Mouse (Mus musculus) heart, postnatal 14 days (tissue): ENCODE results near the gene Foxp1. TPM values are rescaled to one million over a fixed set of nuclear protein-coding genes. Genes with fewer than 3 reads are reported as not detected.

Source experiments
- DNase-seq, 2 experiments: peaks; one replicate each; pipeline ENCODE4 v3.0.0; 2021 to 2022
- intact Hi-C: fragments of 180-260 bp; cut with DNase I; formaldehyde crosslinking; loops from one replicate; pipeline ENCODE4 v1.15.1; 2025
- total RNA-seq, 2 experiments: library from RNA; stranded (reverse); gene quantifications; 2 replicates each; pipeline ENCODE4 v1.2.3; 2021

The Foxp1 gene
- total RNA-seq, 2 experiments from 2014 or later = 38.5 to 53.2 TPM

GRCm38 (mm10) chr6:99274667-99275066, 247.9 kb downstream of the Foxp1 start:
- intact Hi-C loops = no loop called here
- no peak for DNase-seq

GRCm38 (mm10) chr6:99274222-99274621, 248.3 kb downstream of the Foxp1 start:
- intact Hi-C loops = no loop called here
- DNase-seq = no peak

DNA sequence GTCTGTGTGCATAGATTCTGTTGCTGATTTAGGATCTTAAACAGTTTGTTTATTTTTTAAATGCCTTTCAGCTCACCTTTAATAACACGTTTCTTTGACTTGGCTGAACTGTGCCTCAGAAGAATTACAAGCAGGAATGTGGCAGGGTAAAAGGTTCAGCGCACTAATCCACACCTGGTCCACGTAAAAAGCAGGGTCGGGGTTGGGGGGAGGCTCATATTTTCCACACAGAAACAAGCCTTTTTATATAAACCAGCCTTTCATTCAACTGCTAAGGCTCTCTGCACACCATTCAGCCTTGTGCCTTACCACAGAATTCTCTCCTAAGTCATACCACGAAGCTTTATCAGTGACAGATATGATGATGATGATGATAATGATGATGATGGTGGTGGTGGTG, 249.3 kb downstream of the Foxp1 start:
- DNase-seq = no peak
- intact Hi-C loops = no loop called here

DNA sequence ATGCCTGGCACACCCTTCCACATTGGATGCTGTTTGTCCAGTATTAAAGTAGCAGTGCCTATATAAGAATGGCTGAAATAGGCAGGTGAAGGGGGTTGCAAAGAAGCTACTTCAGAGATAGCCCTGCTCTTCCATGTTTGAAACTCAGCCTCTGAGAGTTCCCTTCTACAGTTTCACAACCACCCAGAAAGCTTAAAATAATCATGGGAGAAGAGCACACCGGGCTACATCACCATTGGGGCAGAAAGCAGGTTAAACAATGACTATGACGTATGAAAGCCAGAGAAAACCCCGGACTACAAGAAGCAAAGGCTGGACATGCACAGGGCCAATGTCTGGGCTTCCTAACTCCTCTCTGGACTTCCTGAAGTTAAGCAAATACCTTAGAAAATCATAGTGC, 250.3 kb downstream of the Foxp1 start:
- no peak for DNase-seq
- intact Hi-C loops = no loop called here

- no peak for DNase-seq
- intact Hi-C loops = no loop called here
Observed at GRCm38 (mm10) chr6:99271741-99272140, 250.8 kb downstream of the Foxp1 start.

DNA sequence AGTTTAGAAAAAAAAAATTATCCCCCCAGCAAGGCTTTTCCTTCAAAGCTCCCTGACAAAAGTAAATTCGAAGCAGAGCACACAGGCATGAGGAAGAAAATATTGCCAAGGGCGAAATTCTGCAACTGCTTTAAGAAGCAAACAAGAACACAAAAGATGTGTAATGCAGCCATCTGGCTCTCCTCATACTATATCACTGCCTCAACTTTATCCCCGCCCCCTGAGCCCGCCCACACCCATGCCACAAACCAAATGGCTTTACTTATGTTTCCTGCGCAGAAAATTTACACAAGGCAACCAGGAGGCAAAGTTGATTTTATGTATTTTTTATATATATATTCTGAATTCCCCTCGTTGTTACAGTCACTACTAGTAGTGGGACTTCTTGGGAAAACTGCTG, 252.6 kb downstream of the Foxp1 start:
- intact Hi-C loops = loop anchor here (5.0 to 10.0 kb wide), 4 partner anchors 67 to 745 kb away; partner anchors contain the start of gene Foxp1
- DNase-seq = no peak

DNA sequence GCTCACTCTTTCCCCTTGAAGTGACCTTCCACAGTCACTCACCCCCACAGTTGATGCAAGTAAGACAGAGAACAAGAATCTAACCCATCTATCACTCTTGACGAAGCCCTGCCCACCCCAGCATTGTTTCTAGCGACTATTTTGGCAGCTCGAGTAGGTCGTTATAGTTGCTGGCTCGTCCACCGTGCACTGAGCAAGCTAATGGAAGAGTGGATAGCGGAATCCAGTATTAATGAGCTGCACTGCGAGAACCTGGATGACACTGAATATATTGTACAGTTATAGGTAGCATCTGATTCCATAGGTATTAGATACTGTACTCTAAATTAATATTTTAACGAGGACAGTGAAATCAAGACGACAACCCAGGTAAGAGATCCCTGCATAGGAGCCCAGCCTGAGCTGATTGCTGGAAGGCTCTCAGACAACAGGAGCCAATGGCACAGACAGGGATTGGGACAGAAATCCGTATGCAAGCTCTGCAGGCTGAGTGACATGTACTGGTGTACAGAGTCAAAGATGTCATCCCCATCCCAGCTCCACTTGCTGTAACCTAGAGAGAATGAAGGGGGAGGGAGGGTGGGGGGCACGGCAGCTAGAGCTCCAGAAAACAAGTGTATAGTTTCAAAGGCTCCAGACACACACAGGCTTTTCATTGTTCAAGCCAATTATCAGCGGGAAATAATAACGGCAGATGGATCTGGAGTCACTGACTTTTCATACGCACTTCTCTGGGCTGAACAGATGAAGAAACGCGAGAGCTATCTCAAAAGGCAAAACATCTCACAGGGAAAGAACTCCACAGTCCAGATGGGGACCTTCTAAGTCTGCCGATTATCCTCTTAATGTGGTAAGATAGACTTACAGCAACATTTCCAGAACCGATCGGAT, 254.1 kb downstream of the Foxp1 start:
- intact Hi-C loops = loop anchor here (5.0 to 10.0 kb wide), 4 partner anchors 69 to 744 kb away; partner anchors contain the start of gene Foxp1
- DNase-seq = no peak

DNA sequence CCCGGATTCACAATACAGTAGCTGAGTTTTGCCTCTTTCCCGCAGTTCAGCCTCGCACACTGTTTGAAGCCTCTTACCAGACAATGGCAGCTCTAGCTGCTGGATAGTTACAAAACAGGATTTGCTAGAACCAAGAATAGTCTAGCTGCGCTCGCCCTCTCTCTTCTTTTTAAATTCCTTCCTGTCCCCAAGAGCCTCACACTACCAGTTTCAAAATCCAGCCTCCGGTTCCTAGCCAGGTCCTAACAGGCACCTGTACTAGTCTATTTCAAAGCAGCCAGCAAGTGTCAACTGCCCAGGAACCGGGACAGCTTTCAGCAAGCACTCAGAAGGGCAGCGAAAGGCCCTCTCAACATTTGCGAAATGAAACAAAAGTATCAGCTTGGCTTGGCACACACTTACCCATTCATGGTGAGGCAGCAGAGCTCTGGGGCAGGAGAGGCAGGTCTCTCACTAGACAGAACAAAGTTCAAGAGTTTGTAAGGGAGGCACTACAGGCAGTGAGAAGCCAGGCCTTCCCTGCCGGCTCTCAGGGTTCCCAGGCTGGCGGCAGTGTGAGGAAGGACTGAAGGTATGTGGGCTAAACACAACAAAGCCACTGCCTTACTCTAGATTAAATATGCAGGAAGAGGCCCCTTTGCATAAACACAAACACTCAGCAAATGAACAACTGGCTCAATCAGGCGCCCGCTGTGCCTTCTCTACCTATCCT, 256.4 kb downstream of the Foxp1 start:
- DNase-seq = peak; percentile 9 to 27
- intact Hi-C loops = loop anchor here (5.0 to 10.0 kb wide), 4 partner anchors 71 to 741 kb away; partner anchors contain the start of gene Foxp1

- no peak for DNase-seq
- intact Hi-C loops = loop anchor here (5.0 to 10.0 kb wide), 4 partner anchors 72 to 740 kb away; partner anchors contain the start of gene Foxp1
Observed at GRCm38 (mm10) chr6:99265173-99265572, 257.3 kb downstream of the Foxp1 start.

- intact Hi-C loops = loop anchor here (5.0 to 10.0 kb wide), 4 partner anchors 73 to 740 kb away; partner anchors contain the start of gene Foxp1
- DNase-seq = no peak
Observed at GRCm38 (mm10) chr6:99264192-99265093, 258.1 kb downstream of the Foxp1 start.

GRCm38 (mm10) chr6:99263886-99264185, 258.7 kb downstream of the Foxp1 start:
- intact Hi-C loops = loop anchor here (10.0 kb wide), 1 partner anchor 739 kb away; no protein-coding TSS in a partner anchor
- DNase-seq = peak in 1 of 2 experiments; percentile 27

- DNase-seq = no peak
- intact Hi-C loops = loop anchor here (10.0 kb wide), 1 partner anchor 738 kb away; no protein-coding TSS in a partner anchor
Observed at GRCm38 (mm10) chr6:99263061-99263885, 259.2 kb downstream of the Foxp1 start.

- intact Hi-C loops = loop anchor here (10.0 kb wide), 1 partner anchor 737 kb away; no protein-coding TSS in a partner anchor
- no peak for DNase-seq
Observed at GRCm38 (mm10) chr6:99261737-99262130, 260.8 kb downstream of the Foxp1 start.

DNA sequence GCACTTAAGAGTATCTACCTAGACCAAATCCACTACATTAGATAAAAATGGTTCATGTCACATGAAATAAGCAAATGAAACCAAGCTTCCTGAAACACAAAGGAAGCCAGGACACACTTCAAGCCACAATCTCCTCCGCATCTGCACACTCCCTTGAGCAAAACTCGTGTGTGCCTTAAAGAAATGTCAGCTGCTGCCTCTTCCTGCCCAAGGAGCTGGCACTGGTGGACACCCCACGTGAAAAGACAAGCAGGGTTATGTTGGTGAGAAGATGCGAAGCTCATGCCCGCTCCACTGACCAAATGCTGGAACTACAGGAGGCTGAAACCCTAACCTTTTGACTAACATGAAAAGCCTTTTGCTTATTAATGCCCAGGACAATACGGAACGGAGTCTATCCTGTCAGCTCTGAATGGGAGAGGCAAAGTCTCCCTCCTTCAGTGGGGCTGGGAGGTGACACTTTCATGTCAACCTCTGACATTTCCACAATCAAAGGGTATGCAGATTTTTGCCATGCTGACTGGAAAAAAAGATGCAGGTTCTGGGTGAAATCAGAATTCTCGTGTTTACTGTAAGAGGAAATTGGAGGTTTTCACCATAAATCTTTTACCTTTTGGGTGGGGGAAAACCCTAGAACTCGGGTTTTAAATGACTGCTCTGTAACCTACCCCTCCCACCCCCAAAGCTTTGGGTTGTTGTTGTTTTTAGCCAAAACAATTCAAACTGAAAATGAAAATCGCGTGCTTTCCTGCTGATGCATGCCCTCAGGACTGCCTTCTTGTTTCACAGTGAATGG, 261.4 kb downstream of the Foxp1 start:
- intact Hi-C loops = loop anchor here (10.0 kb wide), 1 partner anchor 736 kb away; no protein-coding TSS in a partner anchor
- DNase-seq = no peak

DNA sequence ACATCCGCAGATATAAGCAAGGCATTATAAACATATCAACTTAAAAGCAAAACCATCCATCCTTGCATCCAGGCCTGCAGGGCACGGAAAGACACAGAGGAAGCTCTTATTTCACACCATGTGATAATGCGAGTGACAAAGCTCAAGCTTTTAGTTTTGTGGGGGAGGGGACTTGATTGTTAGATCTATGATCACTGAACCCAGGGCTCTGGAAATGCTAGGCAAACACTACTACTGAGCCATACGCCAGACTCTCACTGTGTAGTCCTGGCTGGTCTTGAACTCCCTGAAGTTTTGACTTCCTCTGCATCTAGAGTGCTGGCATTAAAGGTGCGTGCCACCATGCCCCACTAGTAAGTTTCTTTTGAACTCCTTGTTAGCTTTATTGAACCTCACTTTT, 264.2 kb downstream of the Foxp1 start:
- no peak for DNase-seq
- intact Hi-C loops = no loop called here

- intact Hi-C loops = no loop called here
- no peak for DNase-seq
Observed at GRCm38 (mm10) chr6:99257676-99258075, 264.8 kb downstream of the Foxp1 start.

GRCm38 (mm10) chr6:99253331-99253730, 269.2 kb downstream of the Foxp1 start:
- DNase-seq = no peak
- intact Hi-C loops = no loop called here

DNA sequence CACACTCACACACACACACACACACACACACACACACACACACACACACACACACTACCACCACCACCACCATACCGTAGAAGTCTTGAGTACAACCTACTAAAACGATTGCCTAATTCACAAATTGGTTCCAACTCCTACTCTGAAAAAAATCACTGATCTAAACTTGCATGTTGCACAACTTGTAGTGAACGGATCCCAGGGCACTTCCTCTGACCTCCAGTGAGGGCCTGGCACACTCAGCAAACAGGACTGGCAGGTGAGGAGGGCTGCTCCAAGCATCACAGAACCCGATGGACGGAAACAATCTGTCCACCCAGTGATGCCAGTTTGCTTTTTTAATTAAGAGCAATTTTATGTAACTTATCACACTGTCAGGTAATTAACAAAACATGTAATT, 269.7 kb downstream of the Foxp1 start:
- intact Hi-C loops = no loop called here
- DNase-seq = no peak
